Mouse (Mus musculus) forebrain, embryonic 16.5 days (tissue): ENCODE results near the gene Mfsd5. TPM values are rescaled to one million over a fixed set of nuclear protein-coding genes. Genes with fewer than 3 reads are reported as not detected.
A peak's percentile ranks its signal among the peaks of the same experiment; 100 is the strongest.

Source experiments
- ATAC-seq: fragments of 200-750 bp; cut with Nextera tagmentation; 2 replicates; pipeline ENCODE4 v1.8.0; 2017; ENCODE audit warnings: mild to moderate bottlenecking, moderate library complexity
- H3K27ac ChIP-seq: fragments of 300-500 bp; sonication (generic); 2 replicates; pipeline ENCODE4 v1.5.1; 2014; ENCODE audit warnings: low read length, control low read depth
- H3K27me3 ChIP-seq: fragments of 300-500 bp; sonication (generic); replicated peaks from 2 replicates; pipeline ENCODE4 v1.6.1; 2014; ENCODE audit warnings: low read length; ENCODE audit not compliant: control insufficient read depth, insufficient read depth
- H3K36me3 ChIP-seq: fragments of 300-500 bp; sonication (generic); 2 replicates; pipeline ENCODE4 v1.6.1; 2014; ENCODE audit not compliant: control insufficient read depth, insufficient read depth
- H3K4me1 ChIP-seq: fragments of 300-500 bp; sonication (generic); replicated peaks from 2 replicates; pipeline ENCODE4 v1.6.1; 2014; ENCODE audit warnings: low read length; ENCODE audit not compliant: control insufficient read depth, insufficient read depth
- H3K4me2 ChIP-seq: fragments of 300-500 bp; sonication (generic); 2 replicates; pipeline ENCODE4 v1.6.1; 2014; ENCODE audit warnings: mild to moderate bottlenecking, low read length, control low read depth
- H3K4me3 ChIP-seq: fragments of 300-500 bp; sonication (generic); replicated peaks from 2 replicates; pipeline ENCODE4 v1.5.1; 2014; ENCODE audit warnings: mild to moderate bottlenecking, low read length, control low read depth
- H3K9ac ChIP-seq: fragments of 300-500 bp; sonication (generic); replicated peaks from 2 replicates; pipeline ENCODE4 v1.6.1; 2014; ENCODE audit warnings: low read depth, low read length, control low read depth
- H3K9me3 ChIP-seq: fragments of 300-500 bp; sonication (generic); 2 replicates; pipeline ENCODE4 v1.6.1; 2016; ENCODE audit warnings: low read length; ENCODE audit not compliant: control insufficient read depth
- WGBS: fragments of 180-500 bp; shearing (Covaris S2); extraction: QIAGEN DNeasy Blood & Tissue Kit; methylation state at CpG from one replicate; pipeline ENCODE4 v1.1.7; 2014; 5-methylcytosine and 5-hydroxymethylcytosine counted together
- polyA plus RNA-seq: library from polyadenylated mRNA; unstranded; fragments of >200 nt; fragmentation: Nextera tagmentation; extraction: Ambion mirVana; gene quantifications from 2 replicates; pipeline ENCODE4 v1.2.1, GENCODE M21; 2015

Mfsd5 gene
- polyA plus RNA-seq, 1 experiment from 2014 or later = 52.8 TPM

DNA sequence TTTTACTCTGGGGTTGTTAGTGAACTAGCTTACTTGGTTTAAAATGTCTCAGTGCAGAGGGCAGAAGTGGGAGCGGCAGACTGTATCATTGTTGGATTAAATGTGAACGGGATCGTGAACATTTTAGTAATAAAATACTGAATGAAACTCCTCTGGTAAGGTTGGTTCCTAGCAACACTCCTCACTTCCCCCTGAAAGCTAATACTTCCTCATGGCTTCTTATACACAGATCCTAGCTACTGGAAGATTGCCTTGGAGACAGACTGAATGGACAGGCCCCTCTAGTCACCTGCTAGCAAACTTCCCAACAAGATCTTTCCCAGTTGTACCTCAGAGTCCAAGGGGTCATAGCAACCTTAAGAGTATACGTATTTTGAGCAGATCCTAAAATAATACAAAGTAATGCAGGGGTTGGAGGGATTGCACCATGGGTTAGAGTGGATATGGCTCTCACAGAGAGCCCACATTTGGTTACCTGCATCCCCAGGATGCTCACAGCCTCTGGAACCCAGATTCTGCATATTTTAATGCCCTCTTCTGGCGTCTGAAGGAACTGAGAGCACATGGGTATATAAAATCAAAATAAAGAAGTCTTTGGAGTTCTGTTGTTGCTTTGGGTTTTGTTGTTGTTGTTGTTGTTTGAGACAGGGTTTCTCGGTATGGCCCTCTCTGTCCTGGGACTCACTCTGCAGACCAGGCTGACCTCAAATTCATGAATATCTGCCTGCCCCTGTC lies 5.1 kb upstream of the Mfsd5 start:
- H3K4me3 ChIP-seq = no peak overlapping the region

DNA sequence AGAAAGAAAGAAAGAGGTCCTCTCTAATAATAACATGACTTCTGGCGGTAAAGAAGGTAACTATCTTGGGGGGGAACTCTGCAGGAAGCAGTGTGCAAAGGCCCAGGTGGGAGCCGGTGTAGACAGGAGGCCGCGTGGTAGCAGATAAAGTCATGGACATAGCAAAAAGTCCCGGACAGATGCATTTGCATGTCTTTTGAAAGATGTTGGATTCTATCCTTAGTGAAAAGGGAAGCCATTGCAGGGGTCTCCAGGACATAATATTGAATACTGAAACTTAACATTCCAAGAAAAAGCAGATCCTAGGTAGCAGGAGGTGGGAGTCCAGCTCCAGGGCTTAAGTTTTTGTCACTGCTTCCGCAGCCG lies 545 bp upstream of the Mfsd5 start:
- 0 out of 2 replicates have a peak, but pooled peaks have one; percentile 5 for ATAC-seq
- peak overlapping the region; percentile 68 for H3K27ac ChIP-seq
- H3K4me2 ChIP-seq = peak overlapping the region; percentile 98
- peak overlapping the region; percentile 86 for H3K9ac ChIP-seq
- peaks cover 15% of the 10 kb centered on the region for H3K4me1 ChIP-seq
- H3K27me3 ChIP-seq = no peaks in the 10 kb centered on the region
- peaks cover 8% of the 10 kb centered on the region for H3K36me3 ChIP-seq
- peak overlapping the region; percentile 82 for H3K4me3 ChIP-seq
- WGBS = 36% methylated on average over 7 of the region's 7 CpGs
- no peaks in the 10 kb centered on the region for H3K9me3 ChIP-seq

More for the DNA sequence above, 5.1 kb upstream of the Mfsd5 start:
- H3K4me1 ChIP-seq = peaks cover 6% of the 10 kb centered on the region; the same call in 1 of the 2 replicates
- no peak for ATAC-seq
- H3K27me3 ChIP-seq = peaks cover 7% of the 10 kb centered on the region
- H3K4me2 ChIP-seq = no peak overlapping the region
- H3K27ac ChIP-seq = no peak overlapping the region
- 75% methylated on average over 6 of the region's 6 CpGs for WGBS
- H3K9me3 ChIP-seq = no peaks in the 10 kb centered on the region
- H3K36me3 ChIP-seq = no peaks in the 10 kb centered on the region
- no peak overlapping the region for H3K9ac ChIP-seq

DNA sequence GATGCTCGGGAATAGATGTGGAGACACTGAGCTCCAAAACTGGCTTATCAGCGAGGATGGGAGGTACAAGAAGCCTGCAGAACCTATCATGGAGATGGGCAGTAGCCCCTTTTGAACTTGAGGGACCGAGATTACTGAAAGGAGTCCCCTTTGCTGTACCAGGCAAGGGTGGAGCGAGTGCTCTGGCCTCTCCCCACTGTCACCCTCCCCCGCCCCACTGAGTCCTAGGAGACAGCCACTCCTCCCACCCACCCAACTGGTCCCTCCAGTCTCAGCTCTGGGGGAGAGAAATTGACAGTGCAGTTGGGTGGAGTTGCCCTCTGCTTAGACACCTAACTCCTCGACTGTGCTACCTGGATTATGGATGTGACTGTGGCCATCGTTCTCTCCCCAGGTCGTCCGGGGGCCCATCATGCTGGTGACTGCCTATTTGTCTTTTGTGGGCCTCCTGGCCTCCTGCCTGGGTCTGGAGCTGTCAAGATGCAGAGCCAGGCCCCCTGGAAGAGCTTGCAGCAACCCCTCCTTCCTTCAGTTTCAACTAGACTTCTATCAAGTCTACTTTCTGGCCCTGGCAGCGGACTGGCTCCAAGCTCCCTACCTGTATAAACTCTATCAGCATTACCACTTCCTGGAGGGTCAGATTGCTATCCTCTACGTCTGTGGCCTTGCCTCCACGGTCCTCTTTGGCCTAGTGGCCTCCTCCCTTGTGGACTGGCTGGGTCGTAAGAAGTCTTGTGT lies 698 bp downstream of the Mfsd5 start:
- 32% methylated on average over 13 of the region's 13 CpGs for WGBS
- peak overlapping the region; percentile 86 for H3K9ac ChIP-seq
- peaks cover 15% of the 10 kb centered on the region for H3K4me1 ChIP-seq
- H3K27me3 ChIP-seq = no peaks in the 10 kb centered on the region
- ATAC-seq = peak; percentile 37
- H3K4me2 ChIP-seq = peak overlapping the region; percentile 89
- H3K36me3 ChIP-seq = peaks cover 8% of the 10 kb centered on the region
- peak overlapping the region; percentile 82 for H3K4me3 ChIP-seq
- H3K9me3 ChIP-seq = no peaks in the 10 kb centered on the region
- H3K27ac ChIP-seq = peak overlapping the region; percentile 68

DNA sequence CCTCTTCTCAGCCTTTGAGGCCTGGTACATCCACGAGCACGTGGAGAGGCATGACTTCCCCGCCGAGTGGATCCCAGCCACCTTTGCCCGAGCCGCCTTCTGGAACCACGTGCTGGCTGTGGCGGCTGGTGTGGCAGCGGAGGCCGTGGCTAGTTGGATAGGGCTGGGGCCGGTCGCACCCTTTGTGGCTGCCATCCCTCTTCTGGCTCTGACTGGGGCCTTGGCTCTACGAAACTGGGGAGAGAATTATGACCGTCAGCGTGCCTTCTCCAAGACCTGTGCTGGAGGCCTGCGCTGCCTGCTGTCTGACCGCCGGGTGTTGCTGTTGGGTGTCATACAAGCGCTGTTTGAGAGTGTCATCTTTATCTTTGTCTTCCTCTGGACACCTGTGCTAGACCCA lies 1.4 kb downstream of the Mfsd5 start:
- 95% methylated on average over 19 of the region's 19 CpGs for WGBS
- peaks cover 15% of the 10 kb centered on the region for H3K4me1 ChIP-seq
- H3K9ac ChIP-seq = no peak overlapping the region
- no peak overlapping the region for H3K4me2 ChIP-seq
- peaks cover 8% of the 10 kb centered on the region for H3K36me3 ChIP-seq
- H3K27me3 ChIP-seq = no peaks in the 10 kb centered on the region
- H3K27ac ChIP-seq = no peak overlapping the region
- H3K4me3 ChIP-seq = no peak overlapping the region
- ATAC-seq = no peak
- H3K9me3 ChIP-seq = no peaks in the 10 kb centered on the region

DNA sequence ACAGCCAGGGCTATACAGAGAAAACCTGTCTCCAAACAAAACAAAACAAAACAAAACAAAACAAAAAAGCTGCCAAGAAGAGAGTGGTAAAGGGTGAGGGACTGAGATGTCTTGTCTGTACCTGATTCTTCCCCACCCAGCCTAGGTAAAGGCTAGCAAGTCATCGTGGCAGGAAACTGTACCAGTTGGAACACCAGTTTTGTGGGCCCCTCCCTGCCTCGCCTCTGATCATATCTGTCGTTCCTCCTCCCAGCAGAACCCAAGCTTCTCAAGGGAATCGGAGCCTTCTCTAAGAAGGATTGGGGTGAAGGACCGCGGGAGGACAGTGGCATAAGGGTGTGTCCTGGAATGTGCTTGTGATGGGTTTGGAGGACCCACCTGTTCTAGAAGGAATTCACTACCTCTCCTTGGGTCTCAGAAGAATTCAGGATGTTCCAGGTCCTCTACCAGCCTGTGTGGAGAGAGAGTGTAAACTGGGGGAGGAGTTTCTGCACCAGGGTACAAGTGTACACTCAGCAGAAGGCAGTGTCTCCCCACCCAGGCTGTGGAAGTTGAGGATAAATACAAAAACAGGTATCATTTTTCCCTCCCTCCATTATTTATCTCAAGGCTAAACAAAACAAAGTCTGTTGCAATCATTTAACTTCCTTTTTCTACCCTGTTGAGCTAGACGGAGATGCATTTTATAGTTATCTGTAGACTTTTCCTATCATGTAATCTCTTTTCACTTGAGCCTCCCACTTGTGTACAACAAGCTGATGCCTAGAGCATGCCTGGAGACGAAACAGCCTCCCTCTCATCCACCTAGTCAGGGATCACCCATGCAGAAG lies 3.4 kb downstream of the Mfsd5 start:
- Histone ChIP-seq H3K9ac (no peak overlapping the region), H3K36me3 (peaks cover 8% of the 10 kb centered on the region), H3K4me3 (no peak overlapping the region), H3K4me1 (peaks cover 15% of the 10 kb centered on the region), H3K4me2 (no peak overlapping the region), H3K9me3 (no peaks in the 10 kb centered on the region), H3K27me3 (no peaks in the 10 kb centered on the region), H3K27ac (no peak overlapping the region)
- 90% methylated on average over 8 of the region's 8 CpGs for WGBS
- ATAC-seq = no peak

DNA sequence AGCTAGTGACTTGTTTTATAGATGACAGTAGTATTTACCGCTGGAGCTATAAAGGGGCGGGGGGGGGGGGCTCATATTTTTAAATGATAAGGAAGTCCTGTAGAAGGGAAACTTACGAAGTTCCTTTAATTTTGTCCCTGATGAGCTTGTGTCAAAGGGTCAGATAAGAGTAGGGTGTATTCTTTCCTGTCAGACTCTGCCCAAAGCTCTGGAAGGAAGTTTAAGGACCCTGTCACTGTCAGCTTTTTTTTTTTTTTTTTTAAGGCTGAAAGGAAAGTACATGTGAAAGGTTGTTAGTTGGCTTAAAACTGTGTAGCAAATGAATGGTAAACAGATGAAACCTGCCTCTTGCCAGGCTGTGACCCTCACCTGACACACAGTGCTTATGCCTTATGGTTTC lies 4.4 kb downstream of the Mfsd5 start:
- WGBS = 82% methylated on average over 3 of the region's 3 CpGs

DNA sequence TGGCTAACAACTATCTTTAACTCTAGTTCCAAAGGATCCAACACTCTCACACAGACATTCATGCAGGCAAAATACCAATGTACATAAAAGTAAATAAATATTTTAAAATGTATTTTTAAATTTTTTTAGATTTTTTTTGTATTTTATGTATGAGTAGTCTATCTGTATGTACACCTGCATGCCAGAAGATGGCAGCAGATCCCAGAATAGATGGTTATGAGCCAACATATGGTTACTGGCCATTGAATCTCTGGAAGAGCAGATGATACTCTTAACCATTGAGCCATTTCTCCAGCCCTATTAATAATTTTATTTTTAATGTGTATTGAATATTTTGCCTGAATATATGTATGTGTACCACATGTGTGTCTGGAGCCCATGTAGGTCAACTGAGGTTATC lies 8.1 kb downstream of the Mfsd5 start:
- no peaks in the 10 kb centered on the region for H3K9me3 ChIP-seq
- no peak overlapping the region for H3K4me3 ChIP-seq

More for the DNA sequence above, 4.4 kb downstream of the Mfsd5 start:
- Histone ChIP-seq H3K9me3 (no peaks in the 10 kb centered on the region), H3K9ac (no peak overlapping the region), H3K27ac (no peak overlapping the region), H3K4me3 (no peak overlapping the region), H3K36me3 (peaks cover 8% of the 10 kb centered on the region), H3K4me2 (no peak overlapping the region), H3K27me3 (no peaks in the 10 kb centered on the region), H3K4me1 (peaks cover 13% of the 10 kb centered on the region)
- no peak for ATAC-seq

DNA sequence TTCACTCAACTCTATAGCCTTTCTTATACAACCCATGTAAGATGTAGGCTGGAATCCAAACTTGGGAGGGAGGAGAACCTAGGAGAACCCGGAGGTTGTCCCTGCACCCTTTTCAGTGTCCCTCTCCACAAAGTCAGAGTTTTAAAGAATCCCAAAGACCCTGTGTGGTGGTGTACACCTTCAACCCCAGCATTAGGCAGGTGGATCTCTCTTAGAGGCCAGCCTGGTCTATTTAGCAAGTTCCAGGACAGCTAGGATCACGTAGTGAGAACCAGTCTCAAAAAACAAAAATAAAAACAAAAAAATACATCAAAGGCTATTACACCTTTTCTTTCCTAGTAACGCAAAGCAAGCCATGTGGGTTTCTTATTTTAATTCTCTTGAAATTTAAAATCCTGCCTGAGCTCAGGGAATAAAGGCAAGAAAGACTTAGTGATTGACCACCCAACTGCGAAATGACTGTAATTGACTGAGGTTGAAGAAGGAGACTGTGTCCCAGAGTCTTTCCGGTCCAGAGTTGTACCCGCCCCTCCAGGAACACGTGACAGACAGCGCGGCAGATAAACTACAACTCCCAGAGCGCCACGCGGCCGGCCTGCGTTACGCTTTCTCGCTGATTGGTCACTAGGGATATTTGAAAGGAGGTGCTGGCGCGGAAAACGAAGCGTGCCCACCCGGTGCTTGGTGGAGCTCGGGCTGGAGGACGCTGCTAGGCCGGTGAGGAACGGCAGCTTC lies 16.5 kb downstream of the Mfsd5 start, which contains the start of gene Espl1:
Espl1 (plus strand) TSS at position 634 of the 735 bp plus-strand sequence.
- 6% methylated on average over 25 of the region's 25 CpGs for WGBS

More for the DNA sequence above, 8.1 kb downstream of the Mfsd5 start:
- Histone ChIP-seq H3K9ac (no peak overlapping the region), H3K4me2 (no peak overlapping the region), H3K4me1 (no peaks in the 10 kb centered on the region), H3K36me3 (no peaks in the 10 kb centered on the region), H3K27me3 (no peaks in the 10 kb centered on the region), H3K27ac (no peak overlapping the region)
- no peak for ATAC-seq

More for the DNA sequence above, 16.5 kb downstream of the Mfsd5 start, which contains the start of gene Espl1:
- peak within 1 kb of the TSS; percentile 27; the same call in 1 of the 2 replicates for H3K27ac ChIP-seq
- no peaks in the 10 kb centered on the region for H3K27me3 ChIP-seq
- peaks cover 10% of the 10 kb centered on the region for H3K4me1 ChIP-seq
- ATAC-seq = peak; percentile 100
- H3K9me3 ChIP-seq = no peaks in the 10 kb centered on the region
- H3K4me3 ChIP-seq = peak within 1 kb of the TSS; percentile 50
- H3K9ac ChIP-seq = peak within 1 kb of the TSS; percentile 47
- peak within 1 kb of the TSS; percentile 66 for H3K4me2 ChIP-seq
- H3K36me3 ChIP-seq = no peaks in the 10 kb centered on the region
